Comparison of ENCODE assay signal across 24 mouse cellular contexts in the genomic region with DNA sequence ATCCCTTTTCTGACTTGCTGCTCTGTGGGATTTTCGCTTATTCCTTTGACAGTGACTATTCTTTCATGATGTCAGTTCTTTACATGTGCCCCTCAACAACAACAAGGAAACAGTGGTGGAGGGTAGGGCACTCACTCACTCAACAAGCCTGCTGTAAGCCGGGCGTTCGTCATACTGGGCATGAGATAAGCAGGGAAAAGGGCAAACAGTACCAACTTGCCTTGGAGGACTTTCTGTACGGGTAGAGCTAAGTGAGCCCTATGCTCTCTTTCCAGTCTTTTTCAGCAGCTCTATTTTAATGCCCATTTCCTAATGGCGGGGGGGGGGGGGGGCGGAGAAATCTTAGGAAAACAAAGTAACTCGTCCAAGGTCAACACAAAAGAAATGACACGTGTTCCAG. TPM values are rescaled to one million over a fixed set of nuclear protein-coding genes. Genes with fewer than 3 reads are reported as not detected.
"Had no signal": no experiment of that assay in that cellular context is flagged by ENCODE, and none has a peak within 500 bp of the region (broad histone marks: within the 10 kb centered on the region; RNA-seq: fewer than 3 reads in every experiment).

No protein-coding gene starts in this region.

- H3K36me3 ChIP-seq: lung, embryonic 15.5 days; midbrain, embryonic 13.5 days; midbrain, embryonic 15.5 days; neural tube, embryonic 12.5 days; stomach, embryonic 15.5 days had no signal

- H3K4me1 ChIP-seq: lung, embryonic 15.5 days; megakaryocyte, embryonic 14.5 days; midbrain, embryonic 13.5 days; midbrain, embryonic 15.5 days; neural tube, embryonic 12.5 days; stomach, embryonic 15.5 days had no signal

- H3K4me3 ChIP-seq: lung, embryonic 15.5 days; megakaryocyte, embryonic 14.5 days; midbrain, embryonic 13.5 days; midbrain, embryonic 15.5 days; neural tube, embryonic 12.5 days; stomach, embryonic 15.5 days had no signal

- H3K27ac ChIP-seq: lung, embryonic 15.5 days; macrophage; midbrain, embryonic 13.5 days; midbrain, embryonic 15.5 days; neural tube, embryonic 12.5 days; stomach, embryonic 15.5 days had no signal

- DNase-seq: liver, postnatal 0 days; lung, adult 2 months; lung, postnatal 14 days; lung, postnatal 36 days; right cerebral cortex, postnatal 14 days; thymus, adult 18-20 months; thymus, postnatal 14 days; thymus, postnatal 36 days had no signal

- H3K9me3 ChIP-seq: lung, embryonic 15.5 days; megakaryocyte, embryonic 14.5 days; midbrain, embryonic 13.5 days; midbrain, embryonic 15.5 days; neural tube, embryonic 12.5 days; stomach, embryonic 15.5 days had no signal

- ATAC-seq: liver, postnatal 0 days; lung, postnatal 0 days; midbrain, embryonic 13.5 days; midbrain, embryonic 15.5 days had no signal

- H3K27me3 ChIP-seq: lung, embryonic 15.5 days; megakaryocyte, embryonic 14.5 days; midbrain, embryonic 13.5 days; midbrain, embryonic 15.5 days; neural tube, embryonic 12.5 days; stomach, embryonic 15.5 days had no signal

- H3K4me2 ChIP-seq: lung, embryonic 15.5 days; midbrain, embryonic 11.5 days; midbrain, embryonic 13.5 days; midbrain, embryonic 15.5 days; neural tube, embryonic 12.5 days; stomach, embryonic 15.5 days had no signal

- H3K9ac ChIP-seq: liver, postnatal 0 days; lung, embryonic 15.5 days; midbrain, embryonic 13.5 days; midbrain, embryonic 15.5 days; neural tube, embryonic 12.5 days; stomach, embryonic 15.5 days had no signal

RNA-seq across cellular contexts. Expression of a gene that starts 32.5 kb away (rescaled TPM):
- total RNA-seq: megakaryocyte progenitor cell, adult 5-6 weeks; midbrain, postnatal 0 days; monocyte, adult 5-6 weeks; neutrophil, adult 5-6 weeks had no signal
- polyA plus RNA-seq: liver, postnatal 0 days; lung, adult 2 months; lung, embryonic 15.5 days; lung, postnatal 0 days; macrophage; midbrain, embryonic 11.5 days; midbrain, embryonic 13.5 days; midbrain, embryonic 15.5 days; midbrain, postnatal 0 days; neural tube, embryonic 12.5 days; neural tube, embryonic 14.5 days; spleen, adult 2 months; stomach, embryonic 15.5 days; thymus, postnatal 0 days had no signal
